Comparison of ENCODE assay signal across 8 mouse cellular contexts in genomic region chr11:87805448-87805847, GRCm38 (mm10). TPM values are rescaled to one million over a fixed set of nuclear protein-coding genes. Genes with fewer than 3 reads are reported as not detected.
DNase-seq lines count a peak whose midpoint lies in the region; ATAC-seq lines count a peak whose summit lies in the region.
"Had no signal": no experiment of that assay in that cellular context is flagged by ENCODE, and none has a peak within 500 bp of the region (broad histone marks: within the 10 kb centered on the region; RNA-seq: fewer than 3 reads in every experiment).

No protein-coding gene starts in this region.

- H3K9me3 ChIP-seq in liver, embryonic 11.5 days (ENCODE audit: control insufficient read depth, low read length) = no peaks in the 10 kb centered on the region

- no peak for ATAC-seq in liver, embryonic 11.5 days (replicated peaks; ENCODE audit: low FRiP score)
- 0 out of 2 replicates have a peak, but pooled peaks have one; percentile 55 for ATAC-seq in erythroid progenitor cell, adult 5-6 weeks (replicated peaks; ENCODE audit: low FRiP score, poor library complexity, severe bottlenecking)
- ATAC-seq: inflammation-experienced regulatory T-cells, adult 6 months had no signal

- no peak overlapping the region for H3K4me2 ChIP-seq in liver, embryonic 11.5 days

- H3K36me3 ChIP-seq in liver, embryonic 11.5 days (ENCODE audit: control insufficient read depth, insufficient read depth, low read length) = no peaks in the 10 kb centered on the region
- no peaks in the 10 kb centered on the region for H3K36me3 ChIP-seq in splenic B cell, adult 2 months (ENCODE audit: control insufficient read depth, insufficient read depth, low read length, poor library complexity, severe bottlenecking)

- no peaks in the 10 kb centered on the region for H3K4me1 ChIP-seq in liver, embryonic 11.5 days (replicated peaks; ENCODE audit: control insufficient read depth, insufficient read depth, low read length)

- H3K9ac ChIP-seq in liver, embryonic 11.5 days (ENCODE audit: low read depth, low read length) = no peak overlapping the region

- 66% methylated on average over 1 of the region's 1 CpGs for whole genome bisulfite sequencing in liver, embryonic 11.5 days

- H3K4me3 ChIP-seq in liver, embryonic 11.5 days (ENCODE audit: low read depth, low read length) = no peak overlapping the region

- no peaks in the 10 kb centered on the region for H3K27me3 ChIP-seq in liver, embryonic 11.5 days (replicated peaks; ENCODE audit: control insufficient read depth, insufficient read depth, low read length)
- no peaks in the 10 kb centered on the region for H3K27me3 ChIP-seq in splenic B cell, adult 2 months (ENCODE audit: control insufficient read depth, insufficient read depth, low read length, poor library complexity, severe bottlenecking)

- peak; percentile 38 for DNase-seq in liver
- no peak for DNase-seq in liver, embryonic 11.5 days (ENCODE audit: low spot score)
- peak; percentile 28 for DNase-seq in adipocyte (ENCODE audit: low spot score)
- peak; percentile 65 for DNase-seq in splenic B cell, adult 2 months (ENCODE audit: low read depth, low spot score)
- DNase-seq in ovary, postnatal 10 days (ENCODE audit: low spot score) = no peak
- DNase-seq in cerebellum, postnatal 36 days = no peak

- H3K27ac ChIP-seq in liver, embryonic 11.5 days (ENCODE audit: low read depth, low read length) = no peak overlapping the region

RNA-seq across cellular contexts. Expression of gene Mpo, which starts 12.1 kb away (rescaled TPM):
- polyA plus RNA-seq in liver, embryonic 11.5 days (2014; fragmentation: Nextera tagmentation; extraction: Ambion mirVana) = 190 and 206 TPM in 2 replicates
- total RNA-seq in erythroid progenitor cell, adult 5-6 weeks (2015; ENCODE audit: low replicate concordance) = 946 and 1,145 TPM in 2 replicates
- 341 and 501 TPM in 2 replicates for total RNA-seq in erythroid progenitor cell, adult 5-6 weeks (2017; ENCODE audit: low replicate concordance)
- polyA plus RNA-seq: inflammation-experienced regulatory T-cells, adult 6 months had no signal

RNA-seq across cellular contexts. Expression of gene Lpo, which starts 22.6 kb away (rescaled TPM):
- not detected in 2 replicates for polyA plus RNA-seq in liver, embryonic 11.5 days (2014; fragmentation: Nextera tagmentation; extraction: Ambion mirVana)
- not detected in 2 replicates for total RNA-seq in erythroid progenitor cell, adult 5-6 weeks (2015; ENCODE audit: low replicate concordance)
- not detected in 2 replicates for total RNA-seq in erythroid progenitor cell, adult 5-6 weeks (2017; ENCODE audit: low replicate concordance)
- polyA plus RNA-seq: inflammation-experienced regulatory T-cells, adult 6 months had no signal

RNA-seq across cellular contexts. Expression of gene Tspoap1, which starts 45.1 kb away (rescaled TPM):
- 7.7 and 9.3 TPM in 2 replicates for polyA plus RNA-seq in liver, embryonic 11.5 days (2014; fragmentation: Nextera tagmentation; extraction: Ambion mirVana)
- 6.7 and 8.6 TPM in 2 replicates for total RNA-seq in erythroid progenitor cell, adult 5-6 weeks (2015; ENCODE audit: low replicate concordance)
- 9.2 and 21.3 TPM in 2 replicates for total RNA-seq in erythroid progenitor cell, adult 5-6 weeks (2017; ENCODE audit: low replicate concordance)

RNA-seq across cellular contexts. Expression of gene Mks1, which starts 47.6 kb away (rescaled TPM):
- 7.1 and 9.2 TPM in 2 replicates for polyA plus RNA-seq in liver, embryonic 11.5 days (2014; fragmentation: Nextera tagmentation; extraction: Ambion mirVana)
- not detected in 2 replicates for total RNA-seq in erythroid progenitor cell, adult 5-6 weeks (2015; ENCODE audit: low replicate concordance)
- not detected in 2 replicates for total RNA-seq in erythroid progenitor cell, adult 5-6 weeks (2017; ENCODE audit: low replicate concordance)

Comparison
In these comparisons a context has a peak if more than half of its experiments do, and no peak if none do; other contexts are left out.
1. DNase-seq: peak in liver (single experiment), adipocyte (single experiment) and splenic B cell, adult 2 months (single experiment); none in liver, embryonic 11.5 days (single experiment), ovary, postnatal 10 days (single experiment) and cerebellum, postnatal 36 days (0 of 2).